Comparison of ENCODE assay signal across 23 mouse cellular contexts in the genomic region with DNA sequence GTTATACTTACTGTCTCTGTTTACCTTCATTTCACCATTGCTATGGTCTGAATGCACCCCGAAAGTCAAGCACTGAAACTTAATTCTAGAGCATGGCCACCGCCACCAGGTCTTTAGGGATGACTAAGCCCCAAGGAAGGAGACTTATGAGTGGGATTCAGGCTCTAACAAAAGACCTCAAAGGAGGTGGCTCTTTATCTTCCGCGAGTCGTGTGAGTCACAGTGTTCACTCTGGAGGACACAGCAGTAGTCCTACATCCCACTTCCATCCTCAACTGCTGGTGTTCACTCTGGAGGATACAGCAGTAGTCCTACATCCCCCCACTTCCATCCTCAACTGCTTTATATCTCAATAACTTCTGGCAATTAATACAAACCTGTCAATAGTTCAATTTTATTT.
A peak's percentile ranks its signal among the peaks of the same experiment; 100 is the strongest.
DNase-seq lines count a peak whose midpoint lies in the region; ATAC-seq lines count a peak whose summit lies in the region.
"Had no signal": no experiment of that assay in that cellular context is flagged by ENCODE, and none has a peak within 500 bp of the region (broad histone marks: within the 10 kb centered on the region; RNA-seq: fewer than 3 reads in every experiment).

No protein-coding gene starts in this region.

- no peak overlapping the region for H3K4me2 ChIP-seq in forebrain, embryonic 13.5 days
- H3K4me2 ChIP-seq in forebrain, embryonic 11.5 days (ENCODE audit: low read depth, low read length, severe bottlenecking), result no peak overlapping the region
- H3K4me2 ChIP-seq: embryonic facial prominence, embryonic 12.5 days; forebrain, embryonic 12.5 days; forebrain, embryonic 15.5 days had no signal

- H3K4me3 ChIP-seq in forebrain, embryonic 13.5 days, result no peak overlapping the region
- H3K4me3 ChIP-seq in forebrain, embryonic 11.5 days (ENCODE audit: low read depth, low read length), result no peak overlapping the region
- H3K4me3 ChIP-seq: embryonic facial prominence, embryonic 10.5 days; embryonic facial prominence, embryonic 12.5 days; forebrain, embryonic 12.5 days; forebrain, embryonic 15.5 days had no signal

- no peak for DNase-seq in forebrain, embryonic 11.5 days (ENCODE audit: low spot score)
- DNase-seq in right cerebral cortex, adult 18-20 months, result peak; percentile 39
- DNase-seq in right cerebral cortex, adult 2 months (ENCODE audit: low spot score in 2 of 2), result no peak
- no peak for DNase-seq in cerebellum, postnatal 14 days
- DNase-seq: adrenal gland, adult 8-10 months; adrenal gland, postnatal 14 days; adrenal gland, postnatal 36 days; B cell, adult 2 months; cerebellum, adult 11 months; cerebellum, adult 18-20 months; cerebellum, adult 8-10 months; cerebellum, adult 9-11 months; cerebellum, postnatal 25 days; forebrain, postnatal 0 days had no signal

- H3K27ac ChIP-seq in forebrain, embryonic 13.5 days, result no peak overlapping the region
- H3K27ac ChIP-seq in forebrain, embryonic 11.5 days (ENCODE audit: low read depth, low read length), result no peak overlapping the region
- H3K27ac ChIP-seq: embryonic facial prominence, embryonic 10.5 days; embryonic facial prominence, embryonic 12.5 days; forebrain, embryonic 12.5 days; forebrain, embryonic 15.5 days had no signal

- H3K9me3 ChIP-seq in forebrain, embryonic 13.5 days (replicated peaks), result 0 out of 2 replicates have a peak, but pooled peaks cover 2% of the 10 kb centered on the region
- H3K9me3 ChIP-seq in forebrain, embryonic 11.5 days (ENCODE audit: control insufficient read depth, low read length), result no peaks in the 10 kb centered on the region
- H3K9me3 ChIP-seq: embryonic facial prominence, embryonic 10.5 days; embryonic facial prominence, embryonic 12.5 days; forebrain, embryonic 12.5 days; forebrain, embryonic 15.5 days had no signal

- H3K36me3 ChIP-seq in forebrain, embryonic 13.5 days (ENCODE audit: poor library complexity, severe bottlenecking), result peaks cover 4% of the 10 kb centered on the region; the same call in 1 of the 2 replicates
- H3K36me3 ChIP-seq in forebrain, embryonic 11.5 days (ENCODE audit: control insufficient read depth, insufficient read depth, low read length), result no peaks in the 10 kb centered on the region
- H3K36me3 ChIP-seq: embryonic facial prominence, embryonic 10.5 days; embryonic facial prominence, embryonic 12.5 days; forebrain, embryonic 12.5 days; G1E had no signal

- WGBS in forebrain, embryonic 13.5 days, result 77% methylated on average over 5 of the region's 5 CpGs
- 83% methylated on average over 5 of the region's 5 CpGs for WGBS in forebrain, embryonic 11.5 days

- no peaks in the 10 kb centered on the region for H3K27me3 ChIP-seq in forebrain, embryonic 13.5 days
- no peaks in the 10 kb centered on the region for H3K27me3 ChIP-seq in forebrain, embryonic 11.5 days (ENCODE audit: control insufficient read depth, insufficient read depth, low read length)
- H3K27me3 ChIP-seq: embryonic facial prominence, embryonic 12.5 days; forebrain, embryonic 12.5 days; forebrain, embryonic 15.5 days; Patski had no signal

- peak; percentile 24; the same call in 1 of the 2 replicates for ATAC-seq in forebrain, embryonic 13.5 days
- ATAC-seq in forebrain, embryonic 11.5 days (replicated peaks; ENCODE audit: low FRiP score), result no peak
- ATAC-seq: activated CD4-positive, CD25-positive, alpha-beta regulatory T cell, adult 4 months; CD4-positive, CD25-positive, alpha-beta regulatory T cell, adult 4 months; forebrain, embryonic 15.5 days; forebrain, postnatal 0 days; Patski had no signal

- no peak overlapping the region for H3K9ac ChIP-seq in forebrain, embryonic 13.5 days
- no peak overlapping the region for H3K9ac ChIP-seq in forebrain, embryonic 11.5 days (ENCODE audit: low read length)
- H3K9ac ChIP-seq: embryonic facial prominence, embryonic 12.5 days; forebrain, embryonic 12.5 days; forebrain, embryonic 15.5 days; forebrain, postnatal 0 days had no signal

- H3K4me1 ChIP-seq in forebrain, embryonic 13.5 days, result peaks cover 18% of the 10 kb centered on the region
- H3K4me1 ChIP-seq in forebrain, embryonic 11.5 days (replicated peaks; ENCODE audit: control insufficient read depth, insufficient read depth, low read length), result no peaks in the 10 kb centered on the region
- H3K4me1 ChIP-seq: embryonic facial prominence, embryonic 12.5 days had no signal
